Mouse (Mus musculus) embryo, embryonic 10 days (tissue): ENCODE data around the gene Sult2a3.
"Not testable (repeated sequence)": the region's sequence is repeated elsewhere in the genome, so short reads cannot be mapped to it uniquely, and the experiment has no call there.

Experiments used
- DNase-seq: peaks from one replicate; pipeline ENCODE4 v3.0.0-alpha.2; 2015; ENCODE audit warnings: low spot score

Sult2a3 gene

DNA sequence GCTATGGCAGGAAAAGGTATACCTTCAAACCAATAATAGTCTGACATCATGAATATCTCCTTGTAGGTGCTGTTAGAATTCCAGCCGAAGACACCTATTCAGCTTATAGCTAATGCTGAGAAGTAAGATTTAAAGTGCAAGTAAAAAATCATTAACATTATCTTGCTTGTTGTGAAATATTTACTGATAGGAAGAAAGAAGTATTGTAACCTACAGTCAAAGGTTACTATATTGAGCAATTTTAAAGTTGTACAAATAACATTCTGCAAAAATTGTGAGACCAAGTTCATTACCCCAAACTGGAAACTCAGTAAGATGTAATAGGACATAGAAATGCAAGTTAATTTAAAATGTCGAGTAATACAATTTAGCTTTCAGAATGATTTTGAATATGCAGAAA is at the start of gene Sult2a3:
TSS of gene Sult2a3 (minus strand) at position 101 of the 400 bp plus-strand sequence.
- DNase-seq = no peak

DNA sequence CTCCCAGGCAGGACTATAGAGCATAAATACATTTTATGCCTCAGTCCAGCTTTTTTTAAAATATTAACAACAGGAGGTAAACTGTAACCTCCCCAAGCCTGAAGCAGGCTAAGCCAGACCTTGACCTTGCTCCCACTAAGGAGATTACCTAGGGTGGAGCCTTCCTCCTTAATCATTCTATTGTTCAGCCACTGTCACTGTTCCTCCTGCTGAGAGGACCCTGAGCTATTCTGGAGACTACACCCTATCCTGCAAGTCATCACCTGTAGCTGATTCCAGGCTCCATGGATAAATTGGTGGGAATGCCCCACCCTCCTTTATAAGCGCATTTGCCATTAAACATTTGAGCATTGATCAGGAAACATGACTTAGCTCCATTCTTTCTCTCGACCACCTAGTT is 2.4 kb downstream of the Sult2a3 start:
- DNase-seq = no peak

DNA sequence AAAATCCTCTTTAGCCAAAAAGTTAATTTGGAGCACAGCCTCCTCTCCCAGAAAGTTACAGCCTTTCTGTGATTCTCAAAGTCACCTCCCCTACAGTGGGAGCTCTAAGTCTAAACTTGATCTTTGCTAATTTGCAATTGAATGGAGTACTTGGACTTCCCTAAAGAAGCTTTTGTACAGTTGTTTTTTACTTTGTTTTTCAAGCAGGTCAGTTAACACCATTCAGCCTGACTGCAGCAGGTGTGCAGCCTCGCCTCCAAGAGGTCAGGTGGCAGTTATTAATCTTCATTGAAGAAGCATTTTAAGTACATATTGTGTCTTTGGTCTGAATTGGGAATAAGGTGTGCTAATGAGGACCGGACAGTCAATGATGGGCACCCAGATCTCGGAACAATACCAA is 3.0 kb downstream of the Sult2a3 start:
- not testable (repeated sequence) for DNase-seq

DNA sequence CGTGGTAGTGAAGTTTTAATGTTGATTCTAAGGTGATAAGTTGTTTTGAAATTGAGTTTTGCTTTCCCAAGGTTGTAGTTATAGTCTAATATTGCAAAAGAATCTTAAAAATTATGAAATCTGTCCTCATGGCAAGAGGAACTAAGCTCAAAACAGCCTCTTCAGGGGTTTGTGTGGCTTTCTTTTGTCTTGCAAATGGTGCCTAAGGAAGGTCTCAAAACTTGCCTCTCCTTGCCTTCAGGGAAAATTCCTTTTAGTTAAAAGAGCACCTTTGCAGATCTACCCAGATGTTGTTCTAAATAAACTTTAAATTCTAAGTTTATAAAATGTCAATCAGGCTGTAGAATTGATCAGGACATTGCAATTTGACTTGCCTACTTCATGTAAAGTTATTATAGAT is 6.1 kb downstream of the Sult2a3 start:
- DNase-seq = no peak

DNA sequence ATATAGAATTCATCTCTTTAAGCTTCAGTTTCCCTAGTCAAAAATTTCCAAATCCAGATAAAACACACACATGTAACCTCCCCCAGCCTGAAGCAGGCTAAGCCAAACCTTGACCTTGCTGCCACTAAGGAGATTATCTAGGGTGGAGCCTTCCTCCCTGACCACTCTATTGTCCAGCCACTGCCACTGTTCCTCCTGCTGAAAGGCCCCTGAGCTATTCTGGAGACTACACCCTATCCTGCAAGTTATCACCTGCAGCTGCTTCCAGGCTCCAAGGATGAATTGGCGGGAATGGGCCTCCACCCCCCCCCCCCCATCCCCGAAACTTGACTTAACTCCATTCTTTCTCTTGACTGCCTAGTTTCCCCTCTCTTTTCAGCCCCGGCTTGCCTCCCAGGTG is 8.4 kb downstream of the Sult2a3 start:
- not testable (repeated sequence) for DNase-seq

DNA sequence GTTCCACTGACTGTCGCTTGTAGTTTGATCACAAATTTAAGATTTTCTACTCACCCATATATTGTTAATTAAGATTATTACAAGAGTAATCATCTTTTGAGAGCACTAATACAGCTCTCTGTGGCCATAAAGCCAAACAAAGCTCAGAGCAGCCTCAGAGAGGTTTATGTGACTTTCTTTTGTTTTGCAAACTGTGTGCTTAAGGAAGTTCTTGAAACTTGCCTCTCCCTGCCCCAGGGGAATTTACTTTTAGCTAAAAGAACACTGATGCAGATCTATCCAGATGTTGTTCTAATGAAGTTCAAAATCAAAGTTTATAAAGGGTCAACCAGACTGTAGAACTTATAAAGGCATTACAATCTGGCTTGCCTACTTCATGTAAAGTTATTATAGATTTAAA is 75.0 kb downstream of the Sult2a3 start:
- not testable (repeated sequence) for DNase-seq

DNA sequence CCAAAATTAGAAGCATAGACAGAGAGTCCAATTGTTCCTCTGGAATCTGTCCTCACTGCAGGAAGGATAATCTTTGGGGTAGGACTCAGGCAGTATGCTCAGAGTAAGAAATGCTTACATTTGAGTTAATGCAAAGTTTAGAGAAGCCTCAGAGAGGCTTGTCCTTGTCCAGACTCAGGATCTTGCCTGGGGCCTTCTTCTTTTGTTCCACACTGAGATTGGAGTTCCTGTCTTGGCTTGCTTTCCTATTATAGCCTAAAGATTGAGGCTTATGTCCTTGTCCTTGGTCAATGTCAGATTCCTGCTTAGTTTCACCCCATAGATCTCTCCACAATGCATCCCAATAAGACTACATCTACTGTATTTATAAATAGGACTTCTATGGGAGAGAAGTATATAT is 92.0 kb downstream of the Sult2a3 start:
- DNase-seq = not testable (repeated sequence)
